21 mouse cellular contexts compared by ENCODE assay signal in genomic region chr6:86800467-86800866, GRCm38 (mm10).
"Had no signal": no experiment of that assay in that cellular context is flagged by ENCODE, and none has a peak within 500 bp of the region (broad histone marks: within the 10 kb centered on the region; RNA-seq: fewer than 3 reads in every experiment).

No protein-coding gene starts in this region.

- DNase-seq: heart, postnatal 10 days; heart, postnatal 14 days; heart, postnatal 36 days; heart, postnatal 4 days; kidney, adult 11 months; kidney, adult 18-20 months; kidney, adult 2 months; kidney, adult 8-10 months; kidney, adult 9 months; kidney, postnatal 10 days; kidney, postnatal 14 days; kidney, postnatal 25 days; kidney, postnatal 4 days; layer of hippocampus, adult 9-11 months; layer of hippocampus, postnatal 36 days had no signal

- ATAC-seq: hindbrain, embryonic 16.5 days; hindbrain, postnatal 0 days; inflammation-experienced regulatory T-cells, adult 6 months; intestine, embryonic 15.5 days; intestine, embryonic 16.5 days; intestine, postnatal 0 days had no signal
